ENCODE assay signal across 9 mouse cellular contexts in the genomic region with DNA sequence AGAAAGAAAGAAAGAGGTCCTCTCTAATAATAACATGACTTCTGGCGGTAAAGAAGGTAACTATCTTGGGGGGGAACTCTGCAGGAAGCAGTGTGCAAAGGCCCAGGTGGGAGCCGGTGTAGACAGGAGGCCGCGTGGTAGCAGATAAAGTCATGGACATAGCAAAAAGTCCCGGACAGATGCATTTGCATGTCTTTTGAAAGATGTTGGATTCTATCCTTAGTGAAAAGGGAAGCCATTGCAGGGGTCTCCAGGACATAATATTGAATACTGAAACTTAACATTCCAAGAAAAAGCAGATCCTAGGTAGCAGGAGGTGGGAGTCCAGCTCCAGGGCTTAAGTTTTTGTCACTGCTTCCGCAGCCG. TPM values are rescaled to one million over a fixed set of nuclear protein-coding genes. Genes with fewer than 3 reads are reported as not detected.
DNase-seq lines count a peak whose midpoint lies in the region; ATAC-seq and TF ChIP-seq lines count a peak whose summit lies in the region.
"Had no signal": no experiment of that assay in that cellular context is flagged by ENCODE, and none has a peak within 500 bp of the region (broad histone marks: within the 10 kb centered on the region; RNA-seq: fewer than 3 reads in every experiment).

No protein-coding gene starts in this region.

- no peaks in the 10 kb centered on the region for H3K9me3 ChIP-seq in limb, embryonic 15.5 days
- H3K9me3 ChIP-seq in stomach, postnatal 0 days (ENCODE audit: control insufficient read depth, low read length), result no peaks in the 10 kb centered on the region

- no peak for DNase-seq in gastrocnemius, adult 2 months
- DNase-seq in gastrocnemius, postnatal 36 days, result no peak
- peak; percentile 16 for DNase-seq in thymus, adult 2 months
- no peak for DNase-seq in thymus, postnatal 10 days (ENCODE audit: low spot score in 2 of 2)
- DNase-seq in stomach, postnatal 0 days (ENCODE audit: low spot score), result no peak
- DNase-seq in right cerebral cortex, postnatal 4 days, result no peak
- no peak for DNase-seq in cerebellum, postnatal 36 days

- peak overlapping the region; percentile 85 for H3K4me3 ChIP-seq in gastrocnemius, adult 2 months
- peak overlapping the region; percentile 52 for H3K4me3 ChIP-seq in thymus, adult 2 months (ENCODE audit: control insufficient read depth, insufficient read depth, low read length)
- peak overlapping the region; percentile 93 for H3K4me3 ChIP-seq in limb, embryonic 15.5 days
- H3K4me3 ChIP-seq in stomach, postnatal 0 days (ENCODE audit: low read depth, low read length), result peak overlapping the region; percentile 80

- peak overlapping the region; percentile 96 for H3K27ac ChIP-seq in gastrocnemius, adult 2 months
- no peak overlapping the region for H3K27ac ChIP-seq in thymus, adult 2 months (ENCODE audit: control insufficient read depth, insufficient read depth, low read length)
- peak overlapping the region; percentile 92 for H3K27ac ChIP-seq in limb, embryonic 15.5 days
- H3K27ac ChIP-seq in stomach, postnatal 0 days (replicated peaks), result peak overlapping the region; percentile 94; the same call in 1 of the 2 replicates

- TF ChIP-seq POLR2A in thymus, adult 2 months (IDR thresholded peaks at IDR 0.05; ENCODE audit: control insufficient read depth, extremely low read depth, insufficient read depth, low read length, poor library complexity), result no peak

- peak overlapping the region; percentile 61 for H3K4me2 ChIP-seq in limb, embryonic 15.5 days
- H3K4me2 ChIP-seq in stomach, postnatal 0 days (replicated peaks; ENCODE audit: low read depth), result peak overlapping the region; percentile 74

- TF ChIP-seq CTCF in gastrocnemius, adult 2 months (IDR thresholded peaks at IDR 0.05), result no peak
- TF ChIP-seq CTCF in thymus, adult 2 months (IDR thresholded peaks at IDR 0.05; ENCODE audit: borderline replicate concordance, control insufficient read depth, extremely low read depth, insufficient read depth, low read length, poor library complexity), result no peak
- TF ChIP-seq CTCF in stomach, postnatal 0 days (IDR thresholded peaks at IDR 0.05; ENCODE audit: low read depth), result no peak

- no peak for ATAC-seq in limb, embryonic 15.5 days (ENCODE audit: insufficient number of reproducible peaks, low FRiP score, low TSS enrichment, low read depth)
- ATAC-seq in stomach, postnatal 0 days (ENCODE audit: low FRiP score, low TSS enrichment), result no peak

- intact Hi-C loops in gastrocnemius, adult 2 months (cut with DNase I), result loop anchor here (1.0 kb wide), 1 partner anchor 39 kb away; no protein-coding TSS in a partner anchor
- intact Hi-C loops in gastrocnemius, postnatal 36 days (cut with DNase I), result loop anchor here (2.0 kb wide), 1 partner anchor 30 kb away; no protein-coding TSS in a partner anchor

- H3K27me3 ChIP-seq in thymus, adult 2 months (ENCODE audit: control insufficient read depth, insufficient read depth, low read length), result no peaks in the 10 kb centered on the region
- H3K27me3 ChIP-seq in limb, embryonic 15.5 days, result no peaks in the 10 kb centered on the region
- H3K27me3 ChIP-seq in stomach, postnatal 0 days (ENCODE audit: control insufficient read depth, insufficient read depth, low read length), result no peaks in the 10 kb centered on the region

- H3K4me1 ChIP-seq in thymus, adult 2 months (replicated peaks; ENCODE audit: control insufficient read depth, insufficient read depth, low read length), result peaks cover 14% of the 10 kb centered on the region
- H3K4me1 ChIP-seq in limb, embryonic 15.5 days, result peaks cover 20% of the 10 kb centered on the region
- peaks cover 9% of the 10 kb centered on the region; the same call in 1 of the 2 replicates for H3K4me1 ChIP-seq in stomach, postnatal 0 days (replicated peaks; ENCODE audit: control insufficient read depth, insufficient read depth)

- TF ChIP-seq EP300 in stomach, postnatal 0 days (optimal IDR thresholded peaks at IDR 0.05), result no peak

- 0 out of 2 replicates have a peak, but pooled peaks cover 5% of the 10 kb centered on the region for H3K36me3 ChIP-seq in thymus, adult 2 months (ENCODE audit: control insufficient read depth, insufficient read depth, low read length)
- peaks cover 20% of the 10 kb centered on the region for H3K36me3 ChIP-seq in limb, embryonic 15.5 days
- peaks cover 7% of the 10 kb centered on the region; the same call in 1 of the 2 replicates for H3K36me3 ChIP-seq in stomach, postnatal 0 days (ENCODE audit: control insufficient read depth, insufficient read depth, low read length)

- 36% methylated on average over 7 of the region's 7 CpGs for WGBS in thymus, adult 2 months
- 34% methylated on average over 7 of the region's 7 CpGs for WGBS in limb, embryonic 15.5 days
- WGBS in stomach, postnatal 0 days, result 38% methylated on average over 7 of the region's 7 CpGs

- H3K9ac ChIP-seq in limb, embryonic 15.5 days, result 0 out of 2 replicates have a peak overlapping the region, but pooled peaks have one; percentile 18
- peak overlapping the region; percentile 80 for H3K9ac ChIP-seq in stomach, postnatal 0 days (ENCODE audit: low read length)

RNA-seq across cellular contexts. Expression of a gene that starts 0.5 kb away (rescaled TPM):
- total RNA-seq in gastrocnemius, adult 2 months (2021), result 10 to 100 TPM; 14.2 TPM
- 10 to 100 TPM; 12.8 to 13.4 TPM for total RNA-seq in gastrocnemius, postnatal 36 days (2021)
- 87.9 and 92.5 TPM in 2 replicates for polyA plus RNA-seq in thymus, adult 2 months (2012; rRNA removed)
- polyA plus RNA-seq in limb, embryonic 15.5 days (2015; fragmentation: Nextera tagmentation; extraction: Ambion mirVana), result 100.0 and 103 TPM in 2 replicates
- polyA plus RNA-seq in stomach, postnatal 0 days (2015; fragmentation: Nextera tagmentation; extraction: Ambion mirVana), result 81.6 and 83.6 TPM in 2 replicates

RNA-seq across cellular contexts. Expression of a gene that starts 8.3 kb away (rescaled TPM):
- total RNA-seq in gastrocnemius, adult 2 months (2021), result not detected
- total RNA-seq in gastrocnemius, postnatal 36 days (2021), result not detected
- 0.30 and 0.31 TPM in 2 replicates for polyA plus RNA-seq in thymus, adult 2 months (2012; rRNA removed)
- polyA plus RNA-seq in limb, embryonic 15.5 days (2015; fragmentation: Nextera tagmentation; extraction: Ambion mirVana), result 0.79 and 0.83 TPM in 2 replicates
- 0.10 and 0.12 TPM in 2 replicates for polyA plus RNA-seq in stomach, postnatal 0 days (2015; fragmentation: Nextera tagmentation; extraction: Ambion mirVana)
- total RNA-seq: common myeloid progenitor, adult 5-6 weeks had no signal

RNA-seq across cellular contexts. Expression of a gene that starts 17.4 kb away (rescaled TPM):
- under 1 TPM; 0.06 to 0.31 TPM for total RNA-seq in gastrocnemius, adult 2 months (2021)
- total RNA-seq in gastrocnemius, postnatal 36 days (2021), result under 1 TPM; 0.74 to 0.87 TPM
- 51.5 and 55.6 TPM in 2 replicates for polyA plus RNA-seq in thymus, adult 2 months (2012; rRNA removed)
- 17.7 and 19.5 TPM in 2 replicates for polyA plus RNA-seq in limb, embryonic 15.5 days (2015; fragmentation: Nextera tagmentation; extraction: Ambion mirVana)
- polyA plus RNA-seq in stomach, postnatal 0 days (2015; fragmentation: Nextera tagmentation; extraction: Ambion mirVana), result 2.2 and 4.0 TPM in 2 replicates

RNA-seq across cellular contexts. Expression of a gene that starts 21.4 kb away (rescaled TPM):
- 10 to 100 TPM in 1 of 2 experiments, 1 to 10 TPM in 1; 9.9 to 11.9 TPM for total RNA-seq in gastrocnemius, adult 2 months (2021)
- 1 to 10 TPM; 9.3 to 9.9 TPM for total RNA-seq in gastrocnemius, postnatal 36 days (2021)
- polyA plus RNA-seq in thymus, adult 2 months (2012; rRNA removed), result 18.9 and 23.7 TPM in 2 replicates
- 120 and 128 TPM in 2 replicates for polyA plus RNA-seq in limb, embryonic 15.5 days (2015; fragmentation: Nextera tagmentation; extraction: Ambion mirVana)
- polyA plus RNA-seq in stomach, postnatal 0 days (2015; fragmentation: Nextera tagmentation; extraction: Ambion mirVana), result 27.2 and 34.6 TPM in 2 replicates

RNA-seq across cellular contexts. Expression of a gene that starts 47.0 kb away (rescaled TPM):
- total RNA-seq in gastrocnemius, adult 2 months (2021), result 1 to 10 TPM; 1.2 to 1.3 TPM
- total RNA-seq in gastrocnemius, postnatal 36 days (2021), result 1 to 10 TPM in 1 of 2 experiments, under 1 TPM in 1; 0.69 to 1.3 TPM
- 72.6 and 82.8 TPM in 2 replicates for polyA plus RNA-seq in thymus, adult 2 months (2012; rRNA removed)
- polyA plus RNA-seq in limb, embryonic 15.5 days (2015; fragmentation: Nextera tagmentation; extraction: Ambion mirVana), result 6.3 and 6.6 TPM in 2 replicates
- polyA plus RNA-seq in stomach, postnatal 0 days (2015; fragmentation: Nextera tagmentation; extraction: Ambion mirVana), result 1.2 TPM in 2 replicates
